Mouse (Mus musculus) urinary bladder, postnatal 25 days (tissue): ENCODE results near the gene Ttll6.

ENCODE experiments used
- DNase-seq: peaks from one replicate; pipeline ENCODE4 v3.0.0; 2022; ENCODE audit warnings: low spot score

The Ttll6 gene

GRCm38 (mm10) chr11:96194961-96195640, 61.5 kb downstream of the Ttll6 start:
- no peak for DNase-seq

- no peak for DNase-seq
These were observed 62.2 kb downstream of the Ttll6 start for GRCm38 (mm10) chr11:96195769-96196280.

DNA sequence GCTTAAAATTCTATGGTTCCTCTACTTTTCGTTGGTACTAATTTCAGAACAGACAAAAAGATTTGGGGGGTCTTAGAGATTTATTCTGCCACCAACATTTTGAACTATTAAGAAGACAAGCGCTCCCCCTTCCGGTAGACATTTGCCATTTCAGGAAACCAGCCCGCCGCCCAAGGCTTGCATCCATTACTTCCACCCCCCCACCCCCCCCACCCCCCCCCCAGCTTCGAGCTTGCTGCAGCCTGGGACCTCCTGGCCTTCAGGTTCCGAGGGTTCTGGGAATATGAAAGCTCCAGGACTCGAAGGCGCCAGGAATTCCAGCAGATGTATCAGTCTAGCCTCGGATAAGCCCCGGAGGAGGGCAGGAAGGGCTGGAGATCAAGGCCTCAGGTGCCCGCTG, 65.1 kb downstream of the Ttll6 start:
- peak; percentile 56 for DNase-seq

GRCm38 (mm10) chr11:96199181-96200086, 65.8 kb downstream of the Ttll6 start:
- no peak for DNase-seq

DNA sequence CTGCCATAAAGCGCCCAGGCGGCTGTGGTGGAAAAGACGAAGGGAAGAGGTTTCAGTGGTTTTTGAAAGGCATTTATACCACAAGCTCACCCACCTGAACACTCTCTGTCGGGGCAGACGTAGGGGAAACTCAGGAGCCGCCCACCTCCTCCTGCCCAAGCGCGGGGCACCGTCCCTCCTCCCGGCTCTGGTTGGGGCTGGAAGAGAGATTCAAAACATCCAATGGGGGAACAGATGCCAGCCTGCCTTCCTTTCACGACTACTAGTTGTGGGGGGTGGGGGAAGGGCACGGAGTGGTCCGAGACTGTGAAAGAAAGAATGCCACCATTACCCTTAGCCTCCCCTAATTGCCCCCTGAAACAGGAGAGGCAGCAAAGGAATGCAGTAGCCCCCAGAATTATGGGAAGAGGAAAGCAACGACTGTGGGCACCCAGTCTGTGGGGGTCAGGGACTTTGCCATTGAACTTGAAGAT, 66.6 kb downstream of the Ttll6 start:
- DNase-seq: peak; percentile 19

DNA sequence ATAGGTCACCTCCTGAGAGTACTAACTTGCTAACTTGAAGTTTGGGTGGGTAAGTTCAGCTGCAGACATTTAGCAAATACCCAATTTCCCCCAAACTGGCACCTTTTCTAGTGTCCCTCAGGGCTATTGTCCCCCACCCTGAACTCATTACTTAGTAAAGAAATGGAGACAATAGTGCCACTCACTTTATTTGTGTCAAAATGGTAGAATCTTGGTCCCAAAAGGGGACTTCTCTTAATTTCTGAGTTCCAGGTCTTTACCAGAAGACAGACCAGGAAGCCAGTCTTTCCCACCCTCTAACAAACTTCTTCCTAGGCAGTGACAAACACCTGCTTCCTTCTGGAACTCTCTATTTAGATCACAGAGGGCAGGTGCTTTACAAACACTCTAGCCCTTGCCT, 68.2 kb downstream of the Ttll6 start:
- no peak for DNase-seq

- no peak for DNase-seq
These were observed 69.0 kb downstream of the Ttll6 start for GRCm38 (mm10) chr11:96202401-96203081.

GRCm38 (mm10) chr11:96203182-96203788, 69.7 kb downstream of the Ttll6 start:
- peak; percentile 28 for DNase-seq

DNA sequence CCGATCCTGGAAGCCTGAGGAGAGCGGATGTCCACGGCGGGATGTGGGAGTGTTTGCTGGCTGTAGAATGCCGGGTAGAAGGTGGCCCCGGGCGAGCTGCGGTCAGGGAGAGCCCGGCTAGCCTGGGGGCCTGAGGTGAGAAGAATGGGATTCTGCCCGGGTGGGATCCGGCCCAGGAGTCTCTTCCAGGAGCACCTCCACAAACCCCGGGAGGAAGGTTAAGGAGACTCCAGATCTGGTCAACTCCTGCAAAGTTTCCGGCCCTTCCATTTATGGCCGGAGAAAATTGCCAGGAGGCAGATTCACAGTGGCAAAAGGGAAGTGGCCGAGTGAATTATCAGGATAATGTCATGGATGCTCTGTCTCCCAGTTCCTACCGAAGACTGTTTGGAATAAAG, 70.2 kb downstream of the Ttll6 start:
- DNase-seq: no peak

DNA sequence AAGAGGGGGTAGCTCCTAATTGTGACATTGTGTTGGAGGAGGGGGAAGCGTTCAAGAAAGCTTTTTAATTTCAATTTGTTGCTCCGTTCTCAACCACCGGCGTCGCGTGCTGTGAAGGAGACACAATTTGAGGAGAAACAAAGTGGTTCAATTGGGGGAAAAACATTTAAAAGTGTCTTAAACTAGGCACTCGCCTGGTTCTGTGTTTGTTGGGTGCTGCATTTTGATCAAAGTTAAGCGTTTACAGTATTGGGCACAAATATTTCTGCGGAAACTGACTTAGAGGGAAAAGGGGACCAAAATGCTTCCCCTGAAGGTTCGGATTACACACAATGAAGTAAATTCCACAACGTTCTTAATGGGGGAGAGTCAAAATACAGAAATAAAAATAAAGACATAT, 70.8 kb downstream of the Ttll6 start:
- no peak for DNase-seq

GRCm38 (mm10) chr11:96205426-96206131, 72.0 kb downstream of the Ttll6 start:
- DNase-seq: no peak
